36 mouse cellular contexts compared by ENCODE assay signal in genomic region chr1:174004352-174005109, GRCm38 (mm10). TPM values are rescaled to one million over a fixed set of nuclear protein-coding genes. Genes with fewer than 3 reads are reported as not detected.
"Had no signal": no experiment of that assay in that cellular context is flagged by ENCODE, and none has a peak within 500 bp of the region (broad histone marks: within the 10 kb centered on the region; RNA-seq: fewer than 3 reads in every experiment).

No protein-coding gene starts in this region.

RNA-seq across cellular contexts. Expression of gene Ifi202b, which starts 22.0 kb away (rescaled TPM):
- total RNA-seq: gastrocnemius, adult 18-20 months; gastrocnemius, adult 8-10 months; gastrocnemius, postnatal 14 days; gastrocnemius, postnatal 36 days; heart, adult 18-20 months; heart, adult 8-10 months; heart, postnatal 10 days; heart, postnatal 25 days; heart, postnatal 4 days; hindbrain, postnatal 0 days; layer of hippocampus, adult 18-20 months; layer of hippocampus, adult 8-10 months; layer of hippocampus, postnatal 14 days; layer of hippocampus, postnatal 36 days; left cerebral cortex, adult 18-20 months; left cerebral cortex, adult 8-10 months; left cerebral cortex, postnatal 10 days; left cerebral cortex, postnatal 25 days; left cerebral cortex, postnatal 4 days; liver, adult 2 months had no signal
- polyA plus RNA-seq: heart, embryonic 10.5 days; heart, embryonic 12.5 days; heart, embryonic 14.5 days; heart, embryonic 16.5 days; hindbrain, embryonic 11.5 days; hindbrain, embryonic 13.5 days; hindbrain, embryonic 15.5 days; intestine, embryonic 14.5 days; intestine, embryonic 16.5 days; kidney, adult 2 months; kidney, embryonic 15.5 days; kidney, postnatal 0 days; limb, embryonic 11.5 days; liver, adult 2 months had no signal

RNA-seq across cellular contexts. Expression of gene Ifi205, which starts 27.1 kb away (rescaled TPM):
- total RNA-seq: hindbrain, postnatal 0 days; layer of hippocampus, adult 18-20 months; layer of hippocampus, adult 8-10 months; layer of hippocampus, postnatal 36 days; left cerebral cortex, adult 18-20 months; left cerebral cortex, adult 8-10 months; left cerebral cortex, postnatal 10 days; left cerebral cortex, postnatal 25 days; left cerebral cortex, postnatal 4 days had no signal
- polyA plus RNA-seq: hindbrain, embryonic 11.5 days; hindbrain, embryonic 15.5 days; hindbrain, postnatal 0 days; kidney, embryonic 15.5 days; limb, embryonic 11.5 days had no signal

RNA-seq across cellular contexts. Expression of gene Olfr433, which starts 36.0 kb away (rescaled TPM):
- total RNA-seq: gastrocnemius, adult 18-20 months; gastrocnemius, adult 8-10 months; gastrocnemius, postnatal 14 days; gastrocnemius, postnatal 36 days; heart, adult 18-20 months; heart, adult 8-10 months; heart, postnatal 10 days; heart, postnatal 25 days; heart, postnatal 4 days; hindbrain, postnatal 0 days; layer of hippocampus, adult 18-20 months; layer of hippocampus, adult 8-10 months; layer of hippocampus, postnatal 14 days; layer of hippocampus, postnatal 36 days; left cerebral cortex, adult 18-20 months; left cerebral cortex, adult 8-10 months; left cerebral cortex, postnatal 10 days; left cerebral cortex, postnatal 25 days; left cerebral cortex, postnatal 4 days; liver, adult 2 months had no signal
- polyA plus RNA-seq: heart, embryonic 14.5 days; heart, embryonic 16.5 days; hindbrain, embryonic 11.5 days; hindbrain, embryonic 13.5 days; hindbrain, embryonic 15.5 days; hindbrain, postnatal 0 days; intestine, embryonic 16.5 days; kidney, embryonic 15.5 days; kidney, postnatal 0 days; limb, embryonic 11.5 days; liver, adult 2 months had no signal

RNA-seq across cellular contexts. Expression of gene Olfr432, which starts 44.5 kb away (rescaled TPM):
- total RNA-seq: gastrocnemius, adult 18-20 months; gastrocnemius, adult 8-10 months; gastrocnemius, postnatal 14 days; gastrocnemius, postnatal 36 days; heart, adult 18-20 months; heart, adult 8-10 months; heart, postnatal 10 days; heart, postnatal 25 days; heart, postnatal 4 days; hindbrain, postnatal 0 days; layer of hippocampus, adult 18-20 months; layer of hippocampus, adult 8-10 months; layer of hippocampus, postnatal 14 days; layer of hippocampus, postnatal 36 days; left cerebral cortex, adult 18-20 months; left cerebral cortex, adult 8-10 months; left cerebral cortex, postnatal 10 days; left cerebral cortex, postnatal 25 days; left cerebral cortex, postnatal 4 days; liver, adult 2 months had no signal
- polyA plus RNA-seq: heart, embryonic 10.5 days; heart, embryonic 12.5 days; heart, embryonic 14.5 days; heart, embryonic 16.5 days; hindbrain, embryonic 11.5 days; hindbrain, embryonic 13.5 days; hindbrain, embryonic 15.5 days; hindbrain, postnatal 0 days; intestine, embryonic 14.5 days; intestine, embryonic 16.5 days; kidney, adult 2 months; kidney, embryonic 15.5 days; kidney, postnatal 0 days; large intestine, adult 2 months; limb, embryonic 11.5 days; limb, embryonic 13.5 days; limb, embryonic 15.5 days; liver, adult 2 months had no signal
